Mouse (Mus musculus): ENCODE measurements around the gene Ccdc65. TPM values are rescaled to one million over a fixed set of nuclear protein-coding genes. Genes with fewer than 3 reads are reported as not detected.

Gene Ccdc65
- polyA plus RNA-seq, 1 experiment from 2014 or later: 0.28 TPM

- H3K27ac ChIP-seq (ENCODE audit: low read depth): no peak overlapping the region
- WGBS: 80% methylated on average over 8 of the region's 8 CpGs
- H3K4me2 ChIP-seq: no peak overlapping the region
- H3K4me3 ChIP-seq (ENCODE audit: low read depth, low read length): no peak overlapping the region
- H3K36me3 ChIP-seq (ENCODE audit: insufficient read depth): no peaks in the 10 kb centered on the region
- H3K4me1 ChIP-seq (ENCODE audit: insufficient read depth): no peaks in the 10 kb centered on the region
- H3K9me3 ChIP-seq (ENCODE audit: low read depth, low read length): no peaks in the 10 kb centered on the region
- DNase-seq: no peak
- no peak for ATAC-seq (ENCODE audit: insufficient read depth)
- H3K9ac ChIP-seq: no peak overlapping the region
- no peak for TF ChIP-seq CTCF (IDR thresholded peaks at IDR 0.05; ENCODE audit: low read depth)
- H3K27me3 ChIP-seq (ENCODE audit: insufficient read depth, low read length): peaks cover 30% of the 10 kb centered on the region
Observed at GRCm38 (mm10) chr15:98680660-98681059, 27.3 kb upstream of the Ccdc65 start.

DNA sequence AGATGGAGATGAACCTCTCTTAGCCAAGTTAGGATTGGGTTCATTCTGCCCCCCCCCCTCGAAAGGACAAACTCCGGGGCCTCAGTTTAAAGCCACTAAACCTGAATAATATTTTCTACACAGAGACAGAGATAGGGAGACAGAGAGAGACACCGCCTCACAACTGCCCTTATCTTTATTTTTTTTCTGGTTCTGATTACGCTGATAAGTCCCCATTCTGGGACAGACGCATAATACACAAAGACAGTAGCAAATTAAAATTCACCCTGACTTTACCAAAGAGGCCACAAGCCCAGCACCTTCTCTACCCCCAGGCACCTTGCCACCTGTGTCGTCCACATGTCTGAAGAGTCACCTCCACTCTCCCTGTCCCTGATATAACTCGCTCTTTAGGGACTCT is 26.4 kb upstream of the Ccdc65 start:
- no peaks in the 10 kb centered on the region for H3K9me3 ChIP-seq (ENCODE audit: low read depth, low read length)
- 70% methylated on average over 7 of the region's 7 CpGs for WGBS
- ATAC-seq (ENCODE audit: insufficient read depth): no peak

DNA sequence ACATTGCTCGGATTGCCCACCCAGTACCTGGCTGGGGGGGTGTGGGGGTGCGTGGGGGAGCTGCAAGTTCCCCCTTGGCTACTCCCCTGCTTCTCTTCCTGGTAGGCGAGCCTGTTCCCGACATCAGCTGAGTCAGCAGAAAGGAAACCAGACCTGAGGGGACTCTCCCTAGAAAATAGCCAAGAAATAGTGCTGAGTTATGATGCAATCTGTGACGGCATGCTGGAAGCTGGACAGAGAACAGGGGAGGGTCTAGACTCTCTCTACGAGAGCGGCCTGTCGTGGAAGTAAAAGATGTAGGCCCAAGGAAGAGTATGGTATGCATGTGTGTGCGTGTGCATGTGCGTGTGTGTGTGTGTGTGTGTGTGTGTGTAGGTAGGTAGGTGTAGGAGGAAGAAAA is 24.8 kb upstream of the Ccdc65 start:
- WGBS: 53% methylated on average over 10 of the region's 10 CpGs
- TF ChIP-seq CTCF (IDR thresholded peaks at IDR 0.05; ENCODE audit: low read depth): no peak
- H3K27ac ChIP-seq (ENCODE audit: low read depth): no peak overlapping the region
- ATAC-seq (ENCODE audit: insufficient read depth): no peak
- no peaks in the 10 kb centered on the region for H3K9me3 ChIP-seq (ENCODE audit: low read depth, low read length)
- no peaks in the 10 kb centered on the region for H3K4me1 ChIP-seq (ENCODE audit: insufficient read depth)
- peak; percentile 50 for DNase-seq
- H3K36me3 ChIP-seq (ENCODE audit: insufficient read depth): no peaks in the 10 kb centered on the region
- no peak overlapping the region for H3K9ac ChIP-seq
- peaks cover 8% of the 10 kb centered on the region; the same call in 1 of the 2 replicates for H3K27me3 ChIP-seq (ENCODE audit: insufficient read depth, low read length)
- H3K4me2 ChIP-seq: no peak overlapping the region
- H3K4me3 ChIP-seq (ENCODE audit: low read depth, low read length): no peak overlapping the region

More for the DNA sequence above, 26.4 kb upstream of the Ccdc65 start:
- H3K27ac ChIP-seq (ENCODE audit: low read depth): no peak overlapping the region
- H3K9ac ChIP-seq: no peak overlapping the region
- H3K36me3 ChIP-seq (ENCODE audit: insufficient read depth): no peaks in the 10 kb centered on the region
- H3K4me1 ChIP-seq (ENCODE audit: insufficient read depth): no peaks in the 10 kb centered on the region
- no peak for TF ChIP-seq CTCF (IDR thresholded peaks at IDR 0.05; ENCODE audit: low read depth)
- no peak overlapping the region for H3K4me3 ChIP-seq (ENCODE audit: low read depth, low read length)
- H3K4me2 ChIP-seq: no peak overlapping the region
- no peak for DNase-seq
- peaks cover 20% of the 10 kb centered on the region for H3K27me3 ChIP-seq (ENCODE audit: insufficient read depth, low read length)

DNA sequence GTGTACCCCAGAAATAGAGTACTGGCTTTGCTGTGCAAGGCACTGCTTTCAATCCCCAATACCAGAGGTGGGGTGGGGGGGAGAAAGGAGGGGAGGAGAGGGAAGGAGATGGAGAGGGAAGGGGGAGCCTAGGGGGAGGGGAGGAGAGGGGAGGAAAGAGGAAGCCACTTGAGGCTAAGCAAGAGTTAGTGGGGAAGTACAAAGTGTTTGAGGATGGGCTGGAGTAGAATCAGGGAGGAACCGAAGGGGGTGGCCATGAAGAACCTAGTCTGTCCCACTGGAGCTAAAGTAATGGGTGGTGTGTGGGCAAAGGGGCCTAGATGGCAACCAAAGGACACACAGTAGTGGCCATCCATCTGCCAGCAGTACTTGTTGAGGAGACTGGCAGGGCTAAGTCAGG is 24.3 kb upstream of the Ccdc65 start:
- H3K36me3 ChIP-seq (ENCODE audit: insufficient read depth): no peaks in the 10 kb centered on the region
- H3K4me3 ChIP-seq (ENCODE audit: low read depth, low read length): no peak overlapping the region
- H3K27me3 ChIP-seq (ENCODE audit: insufficient read depth, low read length): peaks cover 3% of the 10 kb centered on the region; the same call in 1 of the 2 replicates
- 61% methylated on average over 1 of the region's 1 CpGs for WGBS
- ATAC-seq (ENCODE audit: insufficient read depth) (no peak), DNase-seq (no peak)
- no peak for TF ChIP-seq CTCF (IDR thresholded peaks at IDR 0.05; ENCODE audit: low read depth)
- no peak overlapping the region for H3K4me2 ChIP-seq
- H3K9ac ChIP-seq: no peak overlapping the region
- H3K9me3 ChIP-seq (ENCODE audit: low read depth, low read length): no peaks in the 10 kb centered on the region
- H3K27ac ChIP-seq (ENCODE audit: low read depth): no peak overlapping the region
- H3K4me1 ChIP-seq (ENCODE audit: insufficient read depth): no peaks in the 10 kb centered on the region

DNA sequence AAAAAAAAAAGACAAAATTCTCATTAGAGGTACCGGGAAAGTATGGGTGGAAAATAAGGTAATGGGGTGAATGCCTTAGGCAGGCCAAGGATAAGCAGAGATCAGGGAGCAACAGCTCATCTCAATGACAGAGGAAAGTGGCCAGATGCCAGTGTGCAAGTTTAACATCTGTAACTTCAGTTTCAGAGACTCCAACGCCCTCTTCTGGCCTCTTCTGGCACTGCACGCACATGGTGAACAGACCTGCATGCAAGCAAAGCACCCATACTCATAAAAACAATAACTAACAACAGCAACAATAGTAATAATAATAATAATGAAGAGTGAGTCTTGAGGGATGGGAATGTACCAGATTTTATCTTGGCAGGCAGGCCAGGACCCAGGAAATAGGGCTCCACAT is 22.1 kb upstream of the Ccdc65 start:
- WGBS: 63% methylated on average over 3 of the region's 3 CpGs
- peak; percentile 13; the same call in 1 of the 2 replicates for TF ChIP-seq CTCF (IDR thresholded peaks at IDR 0.05; ENCODE audit: low read depth)
- no peak overlapping the region for H3K4me3 ChIP-seq (ENCODE audit: low read depth, low read length)
- no peaks in the 10 kb centered on the region for H3K27me3 ChIP-seq (ENCODE audit: insufficient read depth, low read length)
- no peaks in the 10 kb centered on the region for H3K36me3 ChIP-seq (ENCODE audit: insufficient read depth)
- no peaks in the 10 kb centered on the region for H3K4me1 ChIP-seq (ENCODE audit: insufficient read depth)
- H3K4me2 ChIP-seq: no peak overlapping the region
- no peak for ATAC-seq (ENCODE audit: insufficient read depth)
- no peak for DNase-seq
- no peak overlapping the region for H3K9ac ChIP-seq
- H3K27ac ChIP-seq (ENCODE audit: low read depth): no peak overlapping the region
- no peaks in the 10 kb centered on the region for H3K9me3 ChIP-seq (ENCODE audit: low read depth, low read length)

GRCm38 (mm10) chr15:98689682-98690081 is 18.3 kb upstream of the Ccdc65 start:
- Histone ChIP-seq H3K27me3 (ENCODE audit: insufficient read depth, low read length) (no peaks in the 10 kb centered on the region), H3K4me3 (ENCODE audit: low read depth, low read length) (no peak overlapping the region), H3K9me3 (ENCODE audit: low read depth, low read length) (no peaks in the 10 kb centered on the region), H3K27ac (ENCODE audit: low read depth) (no peak overlapping the region), H3K4me2 (no peak overlapping the region), H3K9ac (no peak overlapping the region), H3K36me3 (ENCODE audit: insufficient read depth) (no peaks in the 10 kb centered on the region), H3K4me1 (ENCODE audit: insufficient read depth) (peaks cover 6% of the 10 kb centered on the region; the same call in 1 of the 2 replicates)
- ATAC-seq (ENCODE audit: insufficient read depth): no peak
- 74% methylated on average over 2 of the region's 2 CpGs for WGBS
- no peak for DNase-seq
- no peak for TF ChIP-seq CTCF (IDR thresholded peaks at IDR 0.05; ENCODE audit: low read depth)

DNA sequence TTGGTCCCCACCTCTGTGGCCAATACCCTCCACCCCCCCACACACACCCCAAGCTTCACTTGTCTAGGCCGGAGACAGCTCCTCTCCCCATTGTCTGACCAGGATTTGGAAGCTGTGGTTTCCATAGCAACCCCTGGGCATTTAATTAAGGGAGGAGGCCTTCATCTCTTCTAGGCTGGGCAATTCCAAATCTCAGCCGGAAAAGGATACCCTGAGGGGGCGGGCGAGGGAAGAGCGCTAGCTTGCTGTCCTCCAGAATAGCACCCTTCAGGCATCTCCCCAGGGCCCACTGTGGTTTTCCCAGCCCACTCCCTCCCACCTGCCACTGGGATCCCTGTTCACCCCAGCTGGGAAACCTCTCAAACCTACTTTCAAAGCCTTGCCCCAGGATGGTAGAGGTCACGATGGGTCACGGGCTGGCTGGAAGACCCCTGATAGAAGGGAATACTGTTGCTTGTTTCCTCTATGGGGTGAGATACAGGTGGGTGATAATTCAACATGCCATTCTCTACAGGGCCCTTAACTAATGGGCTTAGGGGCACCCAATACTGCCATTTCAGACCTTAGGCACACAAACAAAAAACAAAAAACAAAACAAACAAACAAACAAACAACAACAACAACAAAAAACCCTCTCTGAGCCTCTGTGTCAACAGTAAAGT is 16.4 kb upstream of the Ccdc65 start:
- Histone ChIP-seq H3K4me2 (no peak overlapping the region), H3K9ac (no peak overlapping the region), H3K36me3 (ENCODE audit: insufficient read depth) (no peaks in the 10 kb centered on the region), H3K4me1 (ENCODE audit: insufficient read depth) (peaks cover 6% of the 10 kb centered on the region; the same call in 1 of the 2 replicates), H3K27me3 (ENCODE audit: insufficient read depth, low read length) (no peaks in the 10 kb centered on the region), H3K4me3 (ENCODE audit: low read depth, low read length) (no peak overlapping the region), H3K9me3 (ENCODE audit: low read depth, low read length) (no peaks in the 10 kb centered on the region), H3K27ac (ENCODE audit: low read depth) (no peak overlapping the region)
- no peak for ATAC-seq (ENCODE audit: insufficient read depth)
- 44% methylated on average over 7 of the region's 7 CpGs for WGBS
- TF ChIP-seq CTCF (IDR thresholded peaks at IDR 0.05; ENCODE audit: low read depth): no peak
- no peak for DNase-seq
